Mouse (Mus musculus): ENCODE measurements around the gene Rmi1. TPM values are rescaled to one million over a fixed set of nuclear protein-coding genes. Genes with fewer than 3 reads are reported as not detected.
A peak's percentile ranks its signal among the peaks of the same experiment; 100 is the strongest.

The Rmi1 gene
- polyA plus RNA-seq, 1 experiment from 2014 or later = 30.9 TPM

- Histone ChIP-seq H3K36me3 (peaks cover 25% of the 10 kb centered on the region), H3K27me3 (ENCODE audit: low read depth, poor library complexity, severe bottlenecking) (no peaks in the 10 kb centered on the region), H3K4me3 (no peak overlapping the region), H3K4me1 (0 out of 2 replicates have a peak, but pooled peaks cover 6% of the 10 kb centered on the region), H3K27ac (no peak overlapping the region), H3K9me3 (replicated peaks) (no peaks in the 10 kb centered on the region)
- no peak for DNase-seq (ENCODE audit: low spot score)
- 77% methylated on average over 6 of the region's 6 CpGs for WGBS
Measured at GRCm38 (mm10) chr13:58415374-58415773, 13.3 kb downstream of the Rmi1 start.

- WGBS = 78% methylated on average over 5 of the region's 5 CpGs
- 0 out of 2 replicates have a peak, but pooled peaks cover 6% of the 10 kb centered on the region for H3K4me1 ChIP-seq
- peaks cover 20% of the 10 kb centered on the region for H3K36me3 ChIP-seq
- H3K4me3 ChIP-seq = no peak overlapping the region
- no peaks in the 10 kb centered on the region for H3K9me3 ChIP-seq (replicated peaks)
- no peak for DNase-seq (ENCODE audit: low spot score)
- H3K27ac ChIP-seq = no peak overlapping the region
- no peaks in the 10 kb centered on the region for H3K27me3 ChIP-seq (ENCODE audit: low read depth, poor library complexity, severe bottlenecking)
Measured at GRCm38 (mm10) chr13:58415838-58416237, 13.8 kb downstream of the Rmi1 start.

- DNase-seq (ENCODE audit: low spot score) = no peak
- WGBS = 91% methylated on average over 4 of the region's 4 CpGs
- H3K36me3 ChIP-seq = no peaks in the 10 kb centered on the region
- no peak overlapping the region for H3K4me3 ChIP-seq
- H3K27me3 ChIP-seq (ENCODE audit: low read depth, poor library complexity, severe bottlenecking) = no peaks in the 10 kb centered on the region
- no peak overlapping the region for H3K27ac ChIP-seq
- H3K4me1 ChIP-seq = 0 out of 2 replicates have a peak, but pooled peaks cover 6% of the 10 kb centered on the region
- H3K9me3 ChIP-seq (replicated peaks) = no peaks in the 10 kb centered on the region
Measured at GRCm38 (mm10) chr13:58418656-58419055, 16.6 kb downstream of the Rmi1 start.

GRCm38 (mm10) chr13:58419266-58419665 is 17.2 kb downstream of the Rmi1 start:
- 97% methylated on average over 1 of the region's 1 CpGs for WGBS
- H3K4me1 ChIP-seq = 0 out of 2 replicates have a peak, but pooled peaks cover 6% of the 10 kb centered on the region
- no peak for DNase-seq (ENCODE audit: low spot score)

GRCm38 (mm10) chr13:58421026-58421425 is 19.0 kb downstream of the Rmi1 start:
- 80% methylated on average over 4 of the region's 4 CpGs for WGBS
- Histone ChIP-seq H3K4me3 (no peak overlapping the region), H3K27me3 (ENCODE audit: low read depth, poor library complexity, severe bottlenecking) (no peaks in the 10 kb centered on the region), H3K27ac (no peak overlapping the region), H3K9me3 (replicated peaks) (no peaks in the 10 kb centered on the region), H3K4me1 (0 out of 2 replicates have a peak, but pooled peaks cover 2% of the 10 kb centered on the region), H3K36me3 (no peaks in the 10 kb centered on the region)
- peak; percentile 9 for DNase-seq (ENCODE audit: low spot score)

More at GRCm38 (mm10) chr13:58419266-58419665, 17.2 kb downstream of the Rmi1 start:
- Histone ChIP-seq H3K27ac (no peak overlapping the region), H3K4me3 (no peak overlapping the region), H3K9me3 (replicated peaks) (no peaks in the 10 kb centered on the region), H3K36me3 (no peaks in the 10 kb centered on the region), H3K27me3 (ENCODE audit: low read depth, poor library complexity, severe bottlenecking) (no peaks in the 10 kb centered on the region)

- no peak for DNase-seq (ENCODE audit: low spot score)
- Histone ChIP-seq H3K4me3 (no peak overlapping the region), H3K9me3 (replicated peaks) (no peaks in the 10 kb centered on the region), H3K4me1 (no peaks in the 10 kb centered on the region), H3K36me3 (no peaks in the 10 kb centered on the region), H3K27ac (no peak overlapping the region), H3K27me3 (ENCODE audit: low read depth, poor library complexity, severe bottlenecking) (no peaks in the 10 kb centered on the region)
- 87% methylated on average over 4 of the region's 4 CpGs for WGBS
Measured at GRCm38 (mm10) chr13:58422242-58422641, 20.2 kb downstream of the Rmi1 start.

- Histone ChIP-seq H3K27ac (no peak overlapping the region), H3K36me3 (no peaks in the 10 kb centered on the region), H3K27me3 (ENCODE audit: low read depth, poor library complexity, severe bottlenecking) (no peaks in the 10 kb centered on the region), H3K9me3 (replicated peaks) (no peaks in the 10 kb centered on the region), H3K4me1 (no peaks in the 10 kb centered on the region), H3K4me3 (no peak overlapping the region)
- WGBS = 71% methylated on average over 10 of the region's 10 CpGs
- peak; percentile 4 for DNase-seq (ENCODE audit: low spot score)
Measured at GRCm38 (mm10) chr13:58423061-58423660, 21.1 kb downstream of the Rmi1 start.

GRCm38 (mm10) chr13:58439716-58440115 is 37.7 kb downstream of the Rmi1 start:
- no peaks in the 10 kb centered on the region for H3K27me3 ChIP-seq (ENCODE audit: low read depth, poor library complexity, severe bottlenecking)
- peaks cover 9% of the 10 kb centered on the region for H3K4me1 ChIP-seq
- no peak overlapping the region for H3K4me3 ChIP-seq
- H3K27ac ChIP-seq = no peak overlapping the region
- 41% methylated on average over 2 of the region's 2 CpGs for WGBS
- no peaks in the 10 kb centered on the region for H3K36me3 ChIP-seq
- no peaks in the 10 kb centered on the region for H3K9me3 ChIP-seq (replicated peaks)
- DNase-seq (ENCODE audit: low spot score) = no peak

- no peak overlapping the region for H3K27ac ChIP-seq
- peaks cover 9% of the 10 kb centered on the region for H3K4me1 ChIP-seq
- no peak for DNase-seq (ENCODE audit: low spot score)
- no peaks in the 10 kb centered on the region for H3K36me3 ChIP-seq
- H3K27me3 ChIP-seq (ENCODE audit: low read depth, poor library complexity, severe bottlenecking) = no peaks in the 10 kb centered on the region
- H3K4me3 ChIP-seq = no peak overlapping the region
- no peaks in the 10 kb centered on the region for H3K9me3 ChIP-seq (replicated peaks)
- WGBS = 80% methylated on average over 4 of the region's 4 CpGs
Measured at GRCm38 (mm10) chr13:58443326-58443725, 41.3 kb downstream of the Rmi1 start.

GRCm38 (mm10) chr13:58443787-58444186 is 41.7 kb downstream of the Rmi1 start:
- no peak overlapping the region for H3K27ac ChIP-seq
- peaks cover 9% of the 10 kb centered on the region for H3K4me1 ChIP-seq
- no peaks in the 10 kb centered on the region for H3K36me3 ChIP-seq
- 48% methylated on average over 7 of the region's 7 CpGs for WGBS
- H3K4me3 ChIP-seq = no peak overlapping the region
- no peak for DNase-seq (ENCODE audit: low spot score)
- H3K27me3 ChIP-seq (ENCODE audit: low read depth, poor library complexity, severe bottlenecking) = no peaks in the 10 kb centered on the region
- no peaks in the 10 kb centered on the region for H3K9me3 ChIP-seq (replicated peaks)

- no peak overlapping the region for H3K27ac ChIP-seq
- H3K9me3 ChIP-seq (replicated peaks) = no peaks in the 10 kb centered on the region
- H3K27me3 ChIP-seq (ENCODE audit: low read depth, poor library complexity, severe bottlenecking) = peaks cover 9% of the 10 kb centered on the region
- no peak overlapping the region for H3K4me3 ChIP-seq
- H3K4me1 ChIP-seq = peaks cover 16% of the 10 kb centered on the region
- DNase-seq (ENCODE audit: low spot score) = no peak
- 83% methylated on average over 2 of the region's 2 CpGs for WGBS
- H3K36me3 ChIP-seq = no peaks in the 10 kb centered on the region
Measured at GRCm38 (mm10) chr13:58446541-58446940, 44.5 kb downstream of the Rmi1 start.

GRCm38 (mm10) chr13:58450459-58451182 is 48.6 kb downstream of the Rmi1 start:
- no peak for DNase-seq (ENCODE audit: low spot score)
- peaks cover 47% of the 10 kb centered on the region for H3K27me3 ChIP-seq (ENCODE audit: low read depth, poor library complexity, severe bottlenecking)

GRCm38 (mm10) chr13:58452246-58452645 is 50.2 kb downstream of the Rmi1 start:
- peaks cover 59% of the 10 kb centered on the region for H3K27me3 ChIP-seq (ENCODE audit: low read depth, poor library complexity, severe bottlenecking)
- no peak overlapping the region for H3K4me3 ChIP-seq
- 73% methylated on average over 4 of the region's 4 CpGs for WGBS

More at GRCm38 (mm10) chr13:58450459-58451182, 48.6 kb downstream of the Rmi1 start:
- H3K4me1 ChIP-seq = peaks cover 23% of the 10 kb centered on the region; the same call in 1 of the 2 replicates
- no peaks in the 10 kb centered on the region for H3K9me3 ChIP-seq (replicated peaks)
- 84% methylated on average over 22 of the region's 22 CpGs for WGBS
- H3K27ac ChIP-seq = no peak overlapping the region
- H3K36me3 ChIP-seq = no peaks in the 10 kb centered on the region
- H3K4me3 ChIP-seq = no peak overlapping the region

More at GRCm38 (mm10) chr13:58452246-58452645, 50.2 kb downstream of the Rmi1 start:
- H3K4me1 ChIP-seq = peaks cover 23% of the 10 kb centered on the region; the same call in 1 of the 2 replicates
- no peaks in the 10 kb centered on the region for H3K9me3 ChIP-seq (replicated peaks)
- no peak overlapping the region for H3K27ac ChIP-seq
- H3K36me3 ChIP-seq = no peaks in the 10 kb centered on the region
- no peak for DNase-seq (ENCODE audit: low spot score)
